ENCODE assay signal across 8 mouse cellular contexts in genomic region chr17:56990966-56991365, GRCm38 (mm10). TPM values are rescaled to one million over a fixed set of nuclear protein-coding genes. Genes with fewer than 3 reads are reported as not detected.
DNase-seq lines count a peak whose midpoint lies in the region; ATAC-seq and TF ChIP-seq lines count a peak whose summit lies in the region.

No protein-coding gene starts in this region.

- no peak for TF ChIP-seq POLR2A in kidney, adult 2 months (IDR thresholded peaks at IDR 0.05; ENCODE audit: low read depth, low read length)

- no peak for TF ChIP-seq EP300 in liver, postnatal 0 days (IDR thresholded peaks at IDR 0.05; ENCODE audit: low read depth)

- H3K9me3 ChIP-seq in G1E (replicated peaks), result no peaks in the 10 kb centered on the region
- no peaks in the 10 kb centered on the region for H3K9me3 ChIP-seq in forebrain, embryonic 16.5 days (ENCODE audit: control insufficient read depth, low read length)
- no peaks in the 10 kb centered on the region for H3K9me3 ChIP-seq in liver, postnatal 0 days (ENCODE audit: low read length)

- WGBS in kidney, adult 2 months, result 69% methylated on average over 2 of the region's 2 CpGs
- WGBS in forebrain, embryonic 16.5 days, result 70% methylated on average over 2 of the region's 2 CpGs
- WGBS in liver, postnatal 0 days (ENCODE audit: insufficient replicate concordance), result 65% methylated on average over 2 of the region's 2 CpGs

- peak overlapping the region; percentile 90 for H3K4me2 ChIP-seq in forebrain, embryonic 16.5 days (ENCODE audit: low read length)
- H3K4me2 ChIP-seq in liver, postnatal 0 days (ENCODE audit: low read depth, low read length), result peak overlapping the region; percentile 78

- intact Hi-C loops in gastrocnemius, postnatal 14 days (cut with DNase I; ENCODE audit: low total_unique reads), result no loop called here

- no peak for TF ChIP-seq CTCF in kidney, adult 2 months (conservative IDR thresholded peaks at IDR 0.05; ENCODE audit: insufficient read depth, insufficient read length, low read depth, low read length)
- TF ChIP-seq CTCF in G1E (IDR thresholded peaks at IDR 0.05; ENCODE audit: low read depth, low read length), result no peak
- TF ChIP-seq CTCF in liver, postnatal 0 days (IDR thresholded peaks at IDR 0.05; ENCODE audit: low read depth), result no peak

- no peak for DNase-seq in kidney, adult 2 months
- no peak for DNase-seq in kidney, postnatal 4 days
- no peak for DNase-seq in G1E (ENCODE audit: low spot score)
- DNase-seq in liver, postnatal 0 days, result no peak
- no peak for DNase-seq in gastrocnemius, postnatal 14 days
- no peak for DNase-seq in urinary bladder, postnatal 10 days (ENCODE audit: low spot score)

- H3K4me3 ChIP-seq in kidney, adult 2 months (ENCODE audit: insufficient read depth, low read depth, low read length), result peak overlapping the region; percentile 95
- peak overlapping the region; percentile 97 for H3K4me3 ChIP-seq in G1E (ENCODE audit: low read depth, low read length)
- peak overlapping the region; percentile 69 for H3K4me3 ChIP-seq in forebrain, embryonic 16.5 days (replicated peaks; ENCODE audit: low read length)
- peak overlapping the region; percentile 71 for H3K4me3 ChIP-seq in liver, postnatal 0 days (ENCODE audit: low read depth, low read length)

- peaks cover 4% of the 10 kb centered on the region; the same call in 1 of the 2 replicates for H3K4me1 ChIP-seq in kidney, adult 2 months (ENCODE audit: control insufficient read depth, insufficient read depth, low read length)
- H3K4me1 ChIP-seq in G1E (ENCODE audit: insufficient read depth, low read depth, low read length), result peaks cover 40% of the 10 kb centered on the region
- H3K4me1 ChIP-seq in forebrain, embryonic 16.5 days (replicated peaks; ENCODE audit: control insufficient read depth, insufficient read depth, low read length), result peaks cover 13% of the 10 kb centered on the region
- H3K4me1 ChIP-seq in liver, postnatal 0 days (ENCODE audit: insufficient read depth), result peaks cover 11% of the 10 kb centered on the region; the same call in 1 of the 2 replicates

- no peaks in the 10 kb centered on the region; the same call in 1 of the 2 replicates for H3K36me3 ChIP-seq in kidney, adult 2 months (ENCODE audit: control insufficient read depth, insufficient read depth, low read length)
- H3K36me3 ChIP-seq in G1E (replicated peaks), result peaks cover 49% of the 10 kb centered on the region
- peaks cover 20% of the 10 kb centered on the region for H3K36me3 ChIP-seq in forebrain, embryonic 16.5 days (ENCODE audit: control insufficient read depth, insufficient read depth)
- H3K36me3 ChIP-seq in liver, postnatal 0 days (replicated peaks; ENCODE audit: insufficient read depth, low read length), result peaks cover 36% of the 10 kb centered on the region

- peak overlapping the region; percentile 85 for H3K9ac ChIP-seq in forebrain, embryonic 16.5 days (replicated peaks; ENCODE audit: low read depth, low read length)
- peak overlapping the region; percentile 68 for H3K9ac ChIP-seq in liver, postnatal 0 days (replicated peaks)

- no peaks in the 10 kb centered on the region for H3K27me3 ChIP-seq in kidney, adult 2 months (replicated peaks; ENCODE audit: control insufficient read depth, insufficient read depth, low read length)
- H3K27me3 ChIP-seq in G1E (ENCODE audit: insufficient read depth, low read length), result peaks cover 11% of the 10 kb centered on the region
- no peaks in the 10 kb centered on the region for H3K27me3 ChIP-seq in forebrain, embryonic 16.5 days (replicated peaks; ENCODE audit: control insufficient read depth, insufficient read depth, low read length)
- no peaks in the 10 kb centered on the region for H3K27me3 ChIP-seq in liver, postnatal 0 days (ENCODE audit: insufficient read depth, low read length)

- H3K27ac ChIP-seq in kidney, adult 2 months (ENCODE audit: insufficient read depth, low read depth, low read length), result no peak overlapping the region
- no peak overlapping the region for H3K27ac ChIP-seq in forebrain, embryonic 16.5 days (ENCODE audit: low read length)
- H3K27ac ChIP-seq in liver, postnatal 0 days (ENCODE audit: low read depth), result no peak overlapping the region

- no peak for ATAC-seq in G1E (ENCODE audit: extremely low read depth, insufficient number of reproducible peaks, low FRiP score, poor library complexity, severe bottlenecking)
- no peak for ATAC-seq in forebrain, embryonic 16.5 days
- ATAC-seq in liver, postnatal 0 days, result no peak
- no peak for ATAC-seq in inflammation-experienced regulatory T-cells, adult 6 months

RNA-seq across cellular contexts. Expression of gene Clpp, which starts 0.9 kb away (rescaled TPM):
- 245 and 276 TPM in 2 replicates for polyA plus RNA-seq in kidney, adult 2 months (2012; rRNA removed)
- total RNA-seq in G1E (2014; fragmentation: Nextera tagmentation) (48.1 and 58.4 TPM in 2 replicates), G1E (2017) (75.3 and 76.7 TPM in 2 replicates)
- 197 and 208 TPM in 2 replicates for polyA plus RNA-seq in G1E (2012)
- polyA plus RNA-seq in forebrain, embryonic 16.5 days (2015; fragmentation: Nextera tagmentation; extraction: Ambion mirVana), result 153 and 178 TPM in 2 replicates
- polyA plus RNA-seq in liver, postnatal 0 days (2015; fragmentation: Nextera tagmentation; extraction: Ambion mirVana), result 68.2 and 71.3 TPM in 2 replicates
- 100 to 1,000 TPM in 2 of 3 experiments, 10 to 100 TPM in 1; 61.9 to 113 (median 112) TPM for polyA plus RNA-seq in inflammation-experienced regulatory T-cells, adult 6 months (2017; shearing (Covaris generic))
- 10 to 100 TPM; 32.7 to 33.3 TPM for total RNA-seq in gastrocnemius, postnatal 14 days (2021)

RNA-seq across cellular contexts. Expression of gene Alkbh7, which starts 6.2 kb away (rescaled TPM):
- 54.4 and 59.2 TPM in 2 replicates for polyA plus RNA-seq in kidney, adult 2 months (2012; rRNA removed)
- total RNA-seq in G1E (2014; fragmentation: Nextera tagmentation) (12.9 and 23.0 TPM in 2 replicates), G1E (2017) (25.5 and 26.8 TPM in 2 replicates)
- polyA plus RNA-seq in G1E (2012), result 46.0 and 53.2 TPM in 2 replicates
- 40.1 and 45.8 TPM in 2 replicates for polyA plus RNA-seq in forebrain, embryonic 16.5 days (2015; fragmentation: Nextera tagmentation; extraction: Ambion mirVana)
- polyA plus RNA-seq in liver, postnatal 0 days (2015; fragmentation: Nextera tagmentation; extraction: Ambion mirVana), result 22.9 and 23.9 TPM in 2 replicates
- 10 to 100 TPM; 20.3 to 29.1 (median 22.2) TPM for polyA plus RNA-seq in inflammation-experienced regulatory T-cells, adult 6 months (2017; shearing (Covaris generic))
- 10 to 100 TPM; 23.3 to 25.2 TPM for total RNA-seq in gastrocnemius, postnatal 14 days (2021)

RNA-seq across cellular contexts. Expression of gene Pspn, which starts 8.9 kb away (rescaled TPM):
- polyA plus RNA-seq in kidney, adult 2 months (2012; rRNA removed), result not detected in 2 replicates
- not detected in 2 replicates for total RNA-seq in G1E (2014; fragmentation: Nextera tagmentation)
- total RNA-seq in G1E (2017), result not detected in 2 replicates
- polyA plus RNA-seq in G1E (2012), result not detected in 2 replicates
- polyA plus RNA-seq in forebrain, embryonic 16.5 days (2015; fragmentation: Nextera tagmentation; extraction: Ambion mirVana), result 0.60 and 1.0 TPM in 2 replicates
- not detected in 2 replicates for polyA plus RNA-seq in liver, postnatal 0 days (2015; fragmentation: Nextera tagmentation; extraction: Ambion mirVana)
- polyA plus RNA-seq in inflammation-experienced regulatory T-cells, adult 6 months (2017; shearing (Covaris generic)), result 1 to 10 TPM in 1 of 3 experiments, under 1 TPM in 1, not detected in 1; 0.82 to 1.5 TPM
- total RNA-seq in gastrocnemius, postnatal 14 days (2021), result not detected

RNA-seq across cellular contexts. Expression of gene Acer1, which starts 9.0 kb away (rescaled TPM):
- not detected in 2 replicates for polyA plus RNA-seq in kidney, adult 2 months (2012; rRNA removed)
- total RNA-seq in G1E (2014; fragmentation: Nextera tagmentation) (not detected in 2 replicates), G1E (2017) (0.12 TPM in 1 of 2 replicates, not detected in the other)
- not detected in 2 replicates for polyA plus RNA-seq in G1E (2012)
- not detected in 2 replicates for polyA plus RNA-seq in forebrain, embryonic 16.5 days (2015; fragmentation: Nextera tagmentation; extraction: Ambion mirVana)
- polyA plus RNA-seq in liver, postnatal 0 days (2015; fragmentation: Nextera tagmentation; extraction: Ambion mirVana), result not detected in 2 replicates
- polyA plus RNA-seq in inflammation-experienced regulatory T-cells, adult 6 months (2017; shearing (Covaris generic)), result not detected
- not detected for total RNA-seq in gastrocnemius, postnatal 14 days (2021)

RNA-seq across cellular contexts. Expression of gene Gtf2f1, which starts 20.1 kb away (rescaled TPM):
- 22.0 and 25.1 TPM in 2 replicates for polyA plus RNA-seq in kidney, adult 2 months (2012; rRNA removed)
- total RNA-seq in G1E (2014; fragmentation: Nextera tagmentation) (104 and 113 TPM in 2 replicates), G1E (2017) (101 and 102 TPM in 2 replicates)
- 145 and 151 TPM in 2 replicates for polyA plus RNA-seq in G1E (2012)
- polyA plus RNA-seq in forebrain, embryonic 16.5 days (2015; fragmentation: Nextera tagmentation; extraction: Ambion mirVana), result 84.3 and 90.1 TPM in 2 replicates
- 26.7 and 31.3 TPM in 2 replicates for polyA plus RNA-seq in liver, postnatal 0 days (2015; fragmentation: Nextera tagmentation; extraction: Ambion mirVana)
- polyA plus RNA-seq in inflammation-experienced regulatory T-cells, adult 6 months (2017; shearing (Covaris generic)), result 10 to 100 TPM; 66.8 to 86.1 (median 78.3) TPM
- 10 to 100 TPM; 20.6 to 23.6 TPM for total RNA-seq in gastrocnemius, postnatal 14 days (2021)
